Mouse (Mus musculus) thymus, adult 2 months (tissue): ENCODE measurements around the gene Twnk. TPM values are rescaled to one million over a fixed set of nuclear protein-coding genes. Genes with fewer than 3 reads are reported as not detected.

Experiments
- DNase-seq: peaks from one replicate; pipeline ENCODE4 v3.0.0; 2021
- H3K27ac ChIP-seq: fragments of 200-500 bp; 2 replicates; pipeline ENCODE4 v1.5.1; 2012; ENCODE audit warnings: low read length, control low read depth; ENCODE audit not compliant: control insufficient read depth, insufficient read depth
- H3K27me3 ChIP-seq: fragments of 200-500 bp; 2 replicates; pipeline ENCODE4 v1.6.1; 2012; ENCODE audit warnings: mild to moderate bottlenecking, low read length, moderate library complexity, mixed read lengths; ENCODE audit not compliant: control insufficient read depth, insufficient read depth
- H3K36me3 ChIP-seq: fragments of 200-500 bp; 2 replicates; pipeline ENCODE4 v1.6.1; 2012; ENCODE audit warnings: mild to moderate bottlenecking, low read length, moderate library complexity; ENCODE audit not compliant: control insufficient read depth, insufficient read depth
- H3K4me1 ChIP-seq: fragments of 200-500 bp; replicated peaks from 2 replicates; pipeline ENCODE4 v1.6.1; 2012; ENCODE audit warnings: low read length; ENCODE audit not compliant: control insufficient read depth, insufficient read depth
- H3K4me3 ChIP-seq: fragments of 200-500 bp; 2 replicates; pipeline ENCODE4 v1.5.1; 2012; ENCODE audit warnings: mild to moderate bottlenecking, low read length, control low read depth, moderate library complexity; ENCODE audit not compliant: control insufficient read depth, insufficient read depth
- CTCF ChIP-seq: fragments of 200-500 bp; IDR thresholded peaks from 2 replicates; pipeline ENCODE4 v1.5.1; 2012; ENCODE audit warnings: mild to moderate bottlenecking, control low read depth, low read length, moderate library complexity, borderline replicate concordance; ENCODE audit not compliant: control insufficient read depth, poor library complexity, insufficient read depth; ENCODE audit errors: extremely low read depth
- POLR2A ChIP-seq: fragments of 200-500 bp; IDR thresholded peaks from 2 replicates; pipeline ENCODE4 v1.6.1; 2012; ENCODE audit warnings: mild to moderate bottlenecking, low read length, control low read depth, moderate library complexity; ENCODE audit not compliant: control insufficient read depth, poor library complexity, insufficient read depth; ENCODE audit errors: extremely low read depth
- WGBS: fragments of 180-500 bp; shearing (Covaris S2); methylation state at CpG from one replicate; pipeline ENCODE4 v1.1.7; 2018; 5-methylcytosine and 5-hydroxymethylcytosine counted together
- polyA plus RNA-seq: library from polyadenylated mRNA; depleted of rRNA; stranded (reverse); fragments of >200 nt; gene quantifications from 2 replicates; pipeline ENCODE4 v1.2.3, GENCODE M21; 2012

Twnk gene
- polyA plus RNA-seq, 1 experiment: 11.6 TPM

GRCm38 (mm10) chr19:45028746-45029145 is 23.3 kb downstream of the Twnk start:
- DNase-seq: no peak
- WGBS: 89% methylated on average over 19 of the region's 19 CpGs
- H3K4me1 ChIP-seq: peaks cover 6% of the 10 kb centered on the region; the same call in 1 of the 2 replicates
- H3K36me3 ChIP-seq: no peaks in the 10 kb centered on the region
- no peaks in the 10 kb centered on the region for H3K27me3 ChIP-seq
- TF ChIP-seq POLR2A (no peak), CTCF (no peak)
- no peak overlapping the region for H3K4me3 ChIP-seq
- H3K27ac ChIP-seq: no peak overlapping the region

DNA sequence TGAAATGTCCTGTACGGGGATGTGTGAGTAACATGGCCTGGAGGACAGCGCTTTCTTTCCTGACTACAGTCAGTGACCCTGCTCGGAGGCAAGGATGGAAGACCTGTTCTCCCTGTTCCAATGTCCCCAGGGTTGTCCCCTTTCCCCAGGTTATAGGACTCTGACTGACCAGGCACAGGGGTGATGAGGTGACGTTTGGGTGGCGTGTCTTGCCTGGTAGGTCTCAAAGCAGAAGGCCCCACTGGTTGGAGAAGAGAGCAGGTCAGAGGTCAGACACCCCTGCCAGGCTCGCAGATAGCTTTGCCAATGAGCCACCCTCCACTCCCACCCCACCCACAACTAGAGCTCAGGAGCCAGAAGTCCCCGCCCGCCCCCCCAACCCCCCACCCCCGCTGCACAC is 24.1 kb downstream of the Twnk start:
- WGBS: 72% methylated on average over 9 of the region's 9 CpGs
- no peaks in the 10 kb centered on the region for H3K36me3 ChIP-seq
- TF ChIP-seq POLR2A (no peak), CTCF (no peak)
- no peaks in the 10 kb centered on the region for H3K27me3 ChIP-seq
- H3K4me1 ChIP-seq: peaks cover 6% of the 10 kb centered on the region; the same call in 1 of the 2 replicates
- no peak for DNase-seq
- H3K27ac ChIP-seq: no peak overlapping the region
- no peak overlapping the region for H3K4me3 ChIP-seq

DNA sequence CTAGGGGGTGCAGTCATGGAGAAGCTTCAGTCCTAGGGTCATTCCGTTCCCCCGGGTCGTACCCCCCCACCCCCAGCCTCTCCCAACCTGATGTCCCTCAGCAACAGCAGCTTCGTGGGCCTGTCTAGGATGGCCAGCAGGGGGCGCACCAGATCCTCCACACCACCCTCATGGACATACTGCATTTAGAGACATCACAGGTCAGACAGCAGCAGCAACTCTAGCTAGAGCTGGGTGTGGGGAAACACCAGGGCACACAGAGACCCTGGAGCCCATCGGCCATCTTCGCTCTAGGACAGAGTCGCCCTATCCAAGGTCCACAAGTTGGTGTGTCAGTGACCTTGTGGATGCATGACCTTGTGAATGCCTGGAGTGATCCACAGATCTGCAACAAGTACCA is 24.6 kb downstream of the Twnk start:
- H3K4me3 ChIP-seq: no peak overlapping the region
- H3K4me1 ChIP-seq: peaks cover 6% of the 10 kb centered on the region; the same call in 1 of the 2 replicates
- H3K27me3 ChIP-seq: no peaks in the 10 kb centered on the region
- TF ChIP-seq CTCF (peak; percentile 95), POLR2A (no peak)
- WGBS: 30% methylated on average over 8 of the region's 8 CpGs
- peak; percentile 60 for DNase-seq
- H3K27ac ChIP-seq: no peak overlapping the region
- no peaks in the 10 kb centered on the region for H3K36me3 ChIP-seq

DNA sequence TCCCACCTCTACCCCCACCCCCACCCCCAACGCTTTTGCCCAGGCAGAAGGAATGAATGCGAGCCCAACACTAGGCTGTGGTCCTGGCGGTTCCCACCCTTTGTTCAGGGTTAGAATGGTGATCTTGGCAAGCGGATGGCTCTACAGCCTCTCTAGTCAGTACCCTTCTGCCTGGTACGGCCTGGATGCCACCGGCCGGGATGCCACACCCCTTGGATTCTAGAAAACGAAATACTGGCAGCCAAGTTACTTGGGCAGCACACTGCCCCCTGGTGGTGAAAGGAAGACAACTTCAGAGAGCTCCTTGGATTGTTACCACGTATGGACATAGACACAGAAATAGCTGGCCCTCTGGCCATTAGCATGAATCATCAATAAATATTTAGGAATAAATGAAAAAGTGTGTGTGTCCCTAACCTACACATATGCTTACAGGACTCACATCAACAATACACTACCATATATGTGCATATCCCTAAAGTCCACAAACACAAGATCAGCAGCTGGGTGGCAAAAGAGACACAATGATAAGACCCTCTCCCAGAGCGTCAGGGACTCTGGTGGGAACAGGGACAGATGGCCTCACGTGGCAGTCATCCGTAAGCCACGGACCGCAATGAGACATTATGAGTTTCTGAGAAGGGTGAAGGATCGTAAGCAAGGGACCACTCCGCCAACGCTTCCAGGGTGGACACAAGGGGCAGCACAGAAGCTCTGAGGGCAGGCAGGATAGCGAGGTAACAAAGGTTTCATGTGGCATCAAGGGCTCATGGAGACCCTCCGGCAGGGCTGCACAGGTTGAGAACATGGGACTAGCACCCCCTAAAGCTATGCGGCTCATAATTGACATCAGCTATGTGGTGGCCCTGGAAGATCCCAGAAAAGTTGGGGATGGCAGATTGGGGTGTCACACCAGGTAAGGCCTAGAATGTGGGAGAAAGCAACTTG is 25.6 kb downstream of the Twnk start:
- Histone ChIP-seq H3K27me3 (no peaks in the 10 kb centered on the region), H3K4me1 (peaks cover 6% of the 10 kb centered on the region; the same call in 1 of the 2 replicates), H3K36me3 (no peaks in the 10 kb centered on the region), H3K4me3 (no peak overlapping the region), H3K27ac (no peak overlapping the region)
- TF ChIP-seq CTCF: peak; percentile 76; the same call in 1 of the 2 replicates
- no peak for TF ChIP-seq POLR2A
- WGBS: 45% methylated on average over 20 of the region's 20 CpGs
- DNase-seq: peak; percentile 67

DNA sequence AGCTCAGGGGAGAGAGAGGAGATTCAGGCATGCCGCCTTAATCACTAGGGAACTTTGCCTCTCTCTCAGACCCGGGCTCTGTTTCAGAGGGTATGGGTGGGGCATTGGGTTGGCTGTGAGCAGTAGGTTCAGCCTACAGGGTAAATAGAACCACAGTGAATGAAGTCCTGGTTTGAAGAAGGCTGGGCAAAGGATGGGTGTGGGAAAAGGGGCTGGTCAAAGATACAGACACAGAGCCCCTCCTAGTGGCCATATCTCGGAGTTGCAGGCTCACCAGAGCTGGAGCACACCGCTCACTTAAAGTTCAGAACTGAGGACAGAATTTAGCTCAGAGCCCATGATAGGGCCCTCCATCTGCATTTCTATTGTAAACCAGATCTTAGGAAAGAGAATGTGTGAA is 26.3 kb downstream of the Twnk start:
- Histone ChIP-seq H3K36me3 (no peaks in the 10 kb centered on the region), H3K4me1 (peaks cover 6% of the 10 kb centered on the region; the same call in 1 of the 2 replicates), H3K27me3 (no peaks in the 10 kb centered on the region), H3K27ac (no peak overlapping the region), H3K4me3 (no peak overlapping the region)
- DNase-seq: peak; percentile 70
- WGBS: 29% methylated on average over 4 of the region's 4 CpGs
- TF ChIP-seq CTCF (peak; percentile 65; the same call in 1 of the 2 replicates), POLR2A (no peak)

DNA sequence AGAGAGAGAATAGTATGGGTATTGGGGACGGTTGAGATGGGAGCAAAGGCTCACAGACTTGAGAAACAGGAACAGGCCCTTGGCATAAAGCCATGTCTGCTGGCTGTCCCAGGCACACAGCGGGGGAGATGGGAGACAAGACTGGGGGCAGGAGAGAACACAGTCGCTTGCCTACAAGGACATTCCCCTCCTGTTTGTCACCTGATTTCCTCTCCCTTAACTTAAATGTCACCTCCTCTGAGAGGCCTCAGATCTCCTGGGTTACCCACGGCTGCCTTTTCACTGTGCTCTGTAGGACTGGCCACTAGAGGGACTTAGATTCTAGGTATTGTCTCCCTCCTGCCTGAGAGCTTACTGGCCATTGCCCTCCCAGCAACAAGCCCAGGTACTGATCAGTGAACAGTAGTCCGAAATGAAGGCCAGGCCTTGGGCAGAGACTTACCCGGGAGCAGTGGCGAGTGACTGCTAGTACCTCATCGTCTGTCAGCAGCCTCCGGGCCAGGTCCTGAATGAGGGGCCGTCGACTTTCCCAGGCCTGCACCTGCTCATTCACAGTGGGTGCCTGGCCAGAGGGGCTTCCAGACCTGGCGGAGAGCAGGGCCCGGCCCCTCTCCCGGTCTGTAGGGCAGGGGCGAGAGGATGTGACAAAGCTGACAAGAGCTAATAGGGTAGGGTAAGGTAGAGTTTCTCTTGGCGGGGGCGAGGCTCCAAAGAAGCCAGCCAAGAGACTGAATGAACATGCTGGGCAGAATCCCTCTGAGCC is 27.3 kb downstream of the Twnk start:
- Histone ChIP-seq H3K27ac (no peak overlapping the region), H3K36me3 (no peaks in the 10 kb centered on the region), H3K27me3 (no peaks in the 10 kb centered on the region), H3K4me1 (peaks cover 6% of the 10 kb centered on the region; the same call in 1 of the 2 replicates), H3K4me3 (no peak overlapping the region)
- 61% methylated on average over 17 of the region's 17 CpGs for WGBS
- no peak for TF ChIP-seq CTCF
- no peak for TF ChIP-seq POLR2A
- no peak for DNase-seq
